In the genomic region with DNA sequence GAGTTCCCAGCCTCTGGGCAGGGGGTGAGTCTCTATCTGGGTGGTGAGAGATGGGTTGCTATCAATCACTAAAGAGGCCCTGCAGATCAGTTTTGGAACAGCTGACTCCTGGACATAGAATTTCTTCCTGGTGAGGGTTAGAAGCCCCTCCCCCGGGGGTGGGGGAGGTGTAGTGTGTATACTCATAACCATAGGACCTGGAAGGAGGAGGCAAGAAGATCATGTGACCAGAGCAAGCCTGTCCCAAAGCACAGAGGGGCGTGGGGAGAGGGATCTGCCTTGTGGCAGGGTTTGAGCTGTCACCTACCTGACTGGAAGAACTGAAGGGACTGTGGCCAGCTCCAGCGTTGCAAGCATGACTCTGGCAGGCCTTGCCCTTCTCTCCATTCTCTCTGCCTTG, we compare ENCODE assay signal across 12 mouse cellular contexts. TPM values are rescaled to one million over a fixed set of nuclear protein-coding genes. Genes with fewer than 3 reads are reported as not detected.
DNase-seq lines count a peak whose midpoint lies in the region; ATAC-seq and TF ChIP-seq lines count a peak whose summit lies in the region.
"Had no signal": no experiment of that assay in that cellular context is flagged by ENCODE, and none has a peak within 500 bp of the region (broad histone marks: within the 10 kb centered on the region; RNA-seq: fewer than 3 reads in every experiment).

No protein-coding gene starts in this region.

- no peak overlapping the region for H3K4me2 ChIP-seq in kidney, embryonic 16.5 days (replicated peaks; ENCODE audit: low read depth, low read length)
- no peak overlapping the region for H3K4me2 ChIP-seq in hindbrain, embryonic 12.5 days (replicated peaks)
- H3K4me2 ChIP-seq in neural tube, embryonic 12.5 days (replicated peaks): no peak overlapping the region
- no peak overlapping the region for H3K4me2 ChIP-seq in intestine, embryonic 16.5 days (ENCODE audit: low read depth, low read length)
- H3K4me2 ChIP-seq: heart, embryonic 11.5 days; midbrain, embryonic 12.5 days had no signal

- WGBS in kidney, embryonic 16.5 days: 37% methylated on average over 3 of the region's 3 CpGs
- WGBS in hindbrain, embryonic 12.5 days: 22% methylated on average over 3 of the region's 3 CpGs
- 37% methylated on average over 3 of the region's 3 CpGs for WGBS in neural tube, embryonic 12.5 days
- WGBS in intestine, embryonic 16.5 days: 25% methylated on average over 3 of the region's 3 CpGs

- no peak for TF ChIP-seq CTCF in brain, embryonic 14.5 days (IDR thresholded peaks at IDR 0.05; ENCODE audit: borderline replicate concordance, extremely low read depth, insufficient read depth, insufficient read length)

- no peaks in the 10 kb centered on the region for H3K36me3 ChIP-seq in kidney, embryonic 16.5 days (ENCODE audit: insufficient read depth, low read length)
- H3K36me3 ChIP-seq in hindbrain, embryonic 12.5 days: no peaks in the 10 kb centered on the region
- no peaks in the 10 kb centered on the region for H3K36me3 ChIP-seq in neural tube, embryonic 12.5 days
- H3K36me3 ChIP-seq in intestine, embryonic 16.5 days (ENCODE audit: control insufficient read depth, insufficient read depth, low read length): no peaks in the 10 kb centered on the region
- H3K36me3 ChIP-seq: midbrain, embryonic 12.5 days had no signal

- H3K9me3 ChIP-seq in kidney, embryonic 16.5 days (ENCODE audit: low read length): no peaks in the 10 kb centered on the region
- no peaks in the 10 kb centered on the region for H3K9me3 ChIP-seq in hindbrain, embryonic 12.5 days (replicated peaks)
- no peaks in the 10 kb centered on the region for H3K9me3 ChIP-seq in neural tube, embryonic 12.5 days
- no peaks in the 10 kb centered on the region for H3K9me3 ChIP-seq in intestine, embryonic 16.5 days (ENCODE audit: control insufficient read depth, low read length)
- H3K9me3 ChIP-seq: midbrain, embryonic 12.5 days had no signal

- peak; percentile 76 for ATAC-seq in kidney, embryonic 16.5 days (ENCODE audit: low FRiP score, low TSS enrichment)
- peak; percentile 64; the same call in 1 of the 2 replicates for ATAC-seq in hindbrain, embryonic 12.5 days (ENCODE audit: low FRiP score)
- ATAC-seq in neural tube, embryonic 12.5 days (ENCODE audit: low FRiP score, low read depth): peak; percentile 71
- no peak for ATAC-seq in activated CD4-positive, CD25-positive, alpha-beta regulatory T cell, adult 4 months
- ATAC-seq in intestine, embryonic 16.5 days: no peak
- ATAC-seq: Patski had no signal

- DNase-seq in kidney, adult 8-10 months: no peak
- peak; percentile 3 for DNase-seq in brain, embryonic 14.5 days (ENCODE audit: low read depth)
- DNase-seq in gastrocnemius, postnatal 36 days: no peak
- DNase-seq: cerebellum, adult 18-20 months had no signal

- peak overlapping the region; percentile 4; the same call in 1 of the 2 replicates for H3K27ac ChIP-seq in kidney, embryonic 16.5 days (ENCODE audit: low read length)
- 0 out of 2 replicates have a peak overlapping the region, but pooled peaks have one; percentile 1 for H3K27ac ChIP-seq in hindbrain, embryonic 12.5 days
- H3K27ac ChIP-seq in neural tube, embryonic 12.5 days: no peak overlapping the region
- H3K27ac ChIP-seq in intestine, embryonic 16.5 days (ENCODE audit: low read length): no peak overlapping the region
- H3K27ac ChIP-seq: midbrain, embryonic 12.5 days had no signal

- no peaks in the 10 kb centered on the region for H3K27me3 ChIP-seq in kidney, embryonic 16.5 days (ENCODE audit: insufficient read depth, low read length)
- H3K27me3 ChIP-seq in hindbrain, embryonic 12.5 days: no peaks in the 10 kb centered on the region
- H3K27me3 ChIP-seq in neural tube, embryonic 12.5 days (replicated peaks): no peaks in the 10 kb centered on the region
- no peaks in the 10 kb centered on the region for H3K27me3 ChIP-seq in intestine, embryonic 16.5 days (replicated peaks; ENCODE audit: control insufficient read depth, insufficient read depth, low read length)
- H3K27me3 ChIP-seq: midbrain, embryonic 12.5 days; Patski had no signal

- intact Hi-C loops in gastrocnemius, postnatal 36 days (cut with DNase I): no loop called here

- 0 out of 2 replicates have a peak, but pooled peaks cover 4% of the 10 kb centered on the region for H3K4me1 ChIP-seq in kidney, embryonic 16.5 days (ENCODE audit: insufficient read depth, low read length)
- peaks cover 13% of the 10 kb centered on the region for H3K4me1 ChIP-seq in hindbrain, embryonic 12.5 days
- peaks cover 14% of the 10 kb centered on the region for H3K4me1 ChIP-seq in neural tube, embryonic 12.5 days
- H3K4me1 ChIP-seq in intestine, embryonic 16.5 days (ENCODE audit: control insufficient read depth, insufficient read depth, low read length): no peaks in the 10 kb centered on the region

- H3K9ac ChIP-seq in kidney, embryonic 16.5 days (replicated peaks; ENCODE audit: low read length): no peak overlapping the region
- no peak overlapping the region for H3K9ac ChIP-seq in hindbrain, embryonic 12.5 days
- no peak overlapping the region for H3K9ac ChIP-seq in neural tube, embryonic 12.5 days
- H3K9ac ChIP-seq in intestine, embryonic 16.5 days (ENCODE audit: low read depth, low read length): no peak overlapping the region
- H3K9ac ChIP-seq: midbrain, embryonic 12.5 days had no signal

- TF ChIP-seq POLR2A in brain, embryonic 14.5 days (IDR thresholded peaks at IDR 0.05; ENCODE audit: borderline replicate concordance, extremely low read depth, insufficient read depth, insufficient read length, poor library complexity, severe bottlenecking): no peak

- no peak overlapping the region for H3K4me3 ChIP-seq in kidney, embryonic 16.5 days (ENCODE audit: low read length)
- no peak overlapping the region for H3K4me3 ChIP-seq in hindbrain, embryonic 12.5 days
- no peak overlapping the region for H3K4me3 ChIP-seq in neural tube, embryonic 12.5 days
- H3K4me3 ChIP-seq in intestine, embryonic 16.5 days (ENCODE audit: low read length): no peak overlapping the region
- H3K4me3 ChIP-seq: midbrain, embryonic 12.5 days had no signal

RNA-seq across cellular contexts. Expression of a gene that starts 18.1 kb away (rescaled TPM):
- 54.1 and 58.6 TPM in 2 replicates for polyA plus RNA-seq in kidney, embryonic 16.5 days (2015; fragmentation: Nextera tagmentation; extraction: Ambion mirVana)
- 23.6 and 24.3 TPM in 2 replicates for polyA plus RNA-seq in brain, embryonic 14.5 days (2012; rRNA removed)
- 45.4 and 47.5 TPM in 2 replicates for polyA plus RNA-seq in hindbrain, embryonic 12.5 days (2016; fragmentation: Nextera tagmentation; extraction: Ambion mirVana)
- polyA plus RNA-seq in neural tube, embryonic 12.5 days (2016; fragmentation: Nextera tagmentation; extraction: Ambion mirVana): 45.0 and 48.0 TPM in 2 replicates
- 10 to 100 TPM; 35.2 to 38.5 TPM for polyA plus RNA-seq in activated CD4-positive, CD25-positive, alpha-beta regulatory T cell, adult 4 months (2017; shearing (Covaris generic))
- total RNA-seq in gastrocnemius, postnatal 36 days (2021): 10 to 100 TPM; 24.5 to 28.4 TPM
- polyA plus RNA-seq in intestine, embryonic 16.5 days (2015; fragmentation: Nextera tagmentation; extraction: Ambion mirVana): 44.2 and 54.9 TPM in 2 replicates

RNA-seq across cellular contexts. Expression of a gene that starts 35.9 kb away (rescaled TPM):
- polyA plus RNA-seq in kidney, embryonic 16.5 days (2015; fragmentation: Nextera tagmentation; extraction: Ambion mirVana): 36.7 and 39.8 TPM in 2 replicates
- 55.5 and 62.4 TPM in 2 replicates for polyA plus RNA-seq in brain, embryonic 14.5 days (2012; rRNA removed)
- 43.0 and 46.7 TPM in 2 replicates for polyA plus RNA-seq in hindbrain, embryonic 12.5 days (2016; fragmentation: Nextera tagmentation; extraction: Ambion mirVana)
- polyA plus RNA-seq in neural tube, embryonic 12.5 days (2016; fragmentation: Nextera tagmentation; extraction: Ambion mirVana): 46.5 and 47.4 TPM in 2 replicates
- 10 to 100 TPM; 31.6 to 42.7 TPM for polyA plus RNA-seq in activated CD4-positive, CD25-positive, alpha-beta regulatory T cell, adult 4 months (2017; shearing (Covaris generic))
- total RNA-seq in gastrocnemius, postnatal 36 days (2021): 10 to 100 TPM; 10.7 to 12.2 TPM
- polyA plus RNA-seq in intestine, embryonic 16.5 days (2015; fragmentation: Nextera tagmentation; extraction: Ambion mirVana): 40.4 and 44.3 TPM in 2 replicates

RNA-seq across cellular contexts. Expression of a gene that starts 59.4 kb away (rescaled TPM):
- 29.6 and 33.5 TPM in 2 replicates for polyA plus RNA-seq in kidney, embryonic 16.5 days (2015; fragmentation: Nextera tagmentation; extraction: Ambion mirVana)
- 15.2 and 17.3 TPM in 2 replicates for polyA plus RNA-seq in brain, embryonic 14.5 days (2012; rRNA removed)
- 19.5 and 19.6 TPM in 2 replicates for polyA plus RNA-seq in hindbrain, embryonic 12.5 days (2016; fragmentation: Nextera tagmentation; extraction: Ambion mirVana)
- polyA plus RNA-seq in neural tube, embryonic 12.5 days (2016; fragmentation: Nextera tagmentation; extraction: Ambion mirVana): 20.0 and 20.1 TPM in 2 replicates
- polyA plus RNA-seq in activated CD4-positive, CD25-positive, alpha-beta regulatory T cell, adult 4 months (2017; shearing (Covaris generic)): 10 to 100 TPM; 22.2 to 25.5 TPM
- total RNA-seq in gastrocnemius, postnatal 36 days (2021): 1 to 10 TPM; 5.3 to 6.0 TPM
- polyA plus RNA-seq in intestine, embryonic 16.5 days (2015; fragmentation: Nextera tagmentation; extraction: Ambion mirVana): 12.5 and 14.1 TPM in 2 replicates

Comparison
In these comparisons a context has a peak if more than half of its experiments do, and no peak if none do; other contexts are left out.
1. ATAC-seq: peak in kidney, embryonic 16.5 days (single experiment), hindbrain, embryonic 12.5 days (single experiment) and neural tube, embryonic 12.5 days (single experiment); none in activated CD4-positive, CD25-positive, alpha-beta regulatory T cell, adult 4 months (single experiment) and intestine, embryonic 16.5 days (single experiment).
2. H3K27ac ChIP-seq: peak in kidney, embryonic 16.5 days (single experiment) and hindbrain, embryonic 12.5 days (single experiment); none in neural tube, embryonic 12.5 days (single experiment) and intestine, embryonic 16.5 days (single experiment).